Mouse (Mus musculus) erythroblast, embryonic 14.5 days (primary cell): ENCODE results near the gene Ostn. TPM values are rescaled to one million over a fixed set of nuclear protein-coding genes. Genes with fewer than 3 reads are reported as not detected.

Experiments
- H3K27me3 ChIP-seq: 2 replicates; pipeline ENCODE4 v1.6.1; 2012; ENCODE audit warnings: inconsistent platforms; ENCODE audit not compliant: control insufficient read depth
- H3K36me3 ChIP-seq: 2 replicates; pipeline ENCODE4 v1.6.1; 2012; ENCODE audit warnings: mild to moderate bottlenecking, inconsistent platforms; ENCODE audit not compliant: control insufficient read depth
- H3K4me1 ChIP-seq: 2 replicates; pipeline ENCODE4 v1.6.1; 2012; ENCODE audit warnings: inconsistent platforms; ENCODE audit not compliant: control insufficient read depth
- H3K4me3 ChIP-seq: replicated peaks from 2 replicates; pipeline ENCODE3; 2012; ENCODE audit warnings: moderate library complexity, mild to moderate bottlenecking, inconsistent platforms
- H3K9me3 ChIP-seq: 2 replicates; pipeline ENCODE4 v1.6.1; 2012; ENCODE audit warnings: low read length, inconsistent platforms, mixed read lengths; ENCODE audit not compliant: control insufficient read depth
- GATA1 ChIP-seq: IDR thresholded peaks from 2 replicates; pipeline ENCODE4 v1.6.1; 2012; ENCODE audit warnings: low read length, inconsistent platforms, mixed read lengths
- TAL1 ChIP-seq: IDR thresholded peaks from 3 replicates; pipeline ENCODE4 v1.6.1; 2012; ENCODE audit warnings: low read length, inconsistent platforms, mixed read lengths
- polyA plus RNA-seq: library from polyadenylated mRNA; stranded (reverse); fragments of >175 nt; gene quantifications from 2 replicates; pipeline ENCODE4 v1.2.3, GENCODE M21; 2012

Ostn gene
- polyA plus RNA-seq, 1 experiment, result not detected

DNA sequence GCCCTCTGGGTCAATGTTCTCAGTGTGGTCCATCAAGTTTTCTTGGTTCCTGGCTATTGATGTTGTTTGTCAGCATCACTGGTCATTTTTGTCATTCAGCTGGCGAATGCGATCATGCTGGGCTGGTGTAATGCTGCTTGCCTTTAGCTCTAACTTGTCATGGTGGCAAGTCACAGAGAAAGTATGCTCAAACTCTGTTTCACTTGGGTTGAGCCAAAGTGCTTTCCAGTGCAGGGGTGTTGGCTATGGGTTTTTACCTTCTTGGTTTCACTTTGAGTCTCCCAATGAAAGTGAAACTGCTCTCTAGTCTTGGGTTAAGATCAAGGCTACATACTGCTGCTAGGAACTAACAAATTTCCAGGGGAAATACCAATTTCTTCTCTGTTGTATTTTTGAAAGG, 41.9 kb downstream of the Ostn start:
- no peaks in the 10 kb centered on the region for H3K9me3 ChIP-seq
- H3K27me3 ChIP-seq, result no peaks in the 10 kb centered on the region
- H3K4me3 ChIP-seq, result no peak overlapping the region
- TF ChIP-seq GATA1, result no peak
- TF ChIP-seq TAL1, result no peak
- H3K4me1 ChIP-seq, result no peaks in the 10 kb centered on the region
- no peaks in the 10 kb centered on the region for H3K36me3 ChIP-seq

- H3K36me3 ChIP-seq, result no peaks in the 10 kb centered on the region
- no peak overlapping the region for H3K4me3 ChIP-seq
- no peak for TF ChIP-seq GATA1
- TF ChIP-seq TAL1, result no peak
- H3K4me1 ChIP-seq, result no peaks in the 10 kb centered on the region
- H3K9me3 ChIP-seq, result no peaks in the 10 kb centered on the region
- H3K27me3 ChIP-seq, result no peaks in the 10 kb centered on the region
Observed at GRCm38 (mm10) chr16:27349878-27350532, 42.7 kb downstream of the Ostn start.

GRCm38 (mm10) chr16:27354464-27354863, 47.2 kb downstream of the Ostn start:
- no peaks in the 10 kb centered on the region for H3K27me3 ChIP-seq
- no peak overlapping the region for H3K4me3 ChIP-seq
- no peaks in the 10 kb centered on the region for H3K4me1 ChIP-seq
- H3K36me3 ChIP-seq, result no peaks in the 10 kb centered on the region
- H3K9me3 ChIP-seq, result no peaks in the 10 kb centered on the region
- TF ChIP-seq TAL1 (no peak), GATA1 (no peak)

DNA sequence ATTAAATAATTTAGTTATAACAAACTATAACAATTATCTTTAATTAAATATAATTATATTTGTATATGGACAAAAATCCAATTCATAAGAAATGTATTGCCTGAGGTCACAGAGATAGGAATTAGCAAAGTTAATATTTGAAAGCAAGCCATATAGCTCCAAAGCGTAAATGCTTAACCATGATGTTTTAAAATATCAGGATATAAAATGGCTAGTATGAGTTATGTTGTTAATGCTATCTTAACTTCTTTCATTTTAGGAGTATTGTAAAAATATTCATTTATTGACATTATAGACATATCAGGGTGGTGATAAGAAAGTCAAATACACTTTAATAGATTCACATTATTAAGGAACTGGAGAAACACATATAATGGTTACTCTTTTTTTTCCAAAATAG, 52.8 kb downstream of the Ostn start:
- Histone ChIP-seq H3K36me3 (no peaks in the 10 kb centered on the region), H3K4me1 (no peaks in the 10 kb centered on the region), H3K4me3 (no peak overlapping the region), H3K9me3 (no peaks in the 10 kb centered on the region), H3K27me3 (no peaks in the 10 kb centered on the region)
- TF ChIP-seq TAL1 (no peak), GATA1 (no peak)

GRCm38 (mm10) chr16:27370191-27370590, 62.9 kb downstream of the Ostn start, which contains the start of gene Uts2b:
TSS of gene Uts2b (minus strand) at chr16:27370239.
- Histone ChIP-seq H3K4me1 (no peaks in the 10 kb centered on the region), H3K9me3 (no peaks in the 10 kb centered on the region), H3K36me3 (no peaks in the 10 kb centered on the region), H3K27me3 (no peaks in the 10 kb centered on the region), H3K4me3 (no peak within 1 kb of the TSS)
- TF ChIP-seq GATA1 (no peak), TAL1 (no peak)

- Histone ChIP-seq H3K4me1 (no peaks in the 10 kb centered on the region), H3K4me3 (no peak overlapping the region), H3K36me3 (no peaks in the 10 kb centered on the region), H3K27me3 (no peaks in the 10 kb centered on the region), H3K9me3 (no peaks in the 10 kb centered on the region)
- no peak for TF ChIP-seq TAL1
- TF ChIP-seq GATA1, result no peak
Observed at GRCm38 (mm10) chr16:27370700-27371099, 63.4 kb downstream of the Ostn start.

GRCm38 (mm10) chr16:27374139-27374538, 66.8 kb downstream of the Ostn start:
- H3K4me3 ChIP-seq, result no peak overlapping the region
- H3K4me1 ChIP-seq, result no peaks in the 10 kb centered on the region
- H3K27me3 ChIP-seq, result no peaks in the 10 kb centered on the region
- H3K36me3 ChIP-seq, result no peaks in the 10 kb centered on the region
- no peaks in the 10 kb centered on the region for H3K9me3 ChIP-seq
- TF ChIP-seq TAL1, result no peak
- no peak for TF ChIP-seq GATA1

GRCm38 (mm10) chr16:27375318-27375717, 68.0 kb downstream of the Ostn start:
- Histone ChIP-seq H3K36me3 (no peaks in the 10 kb centered on the region), H3K9me3 (no peaks in the 10 kb centered on the region), H3K4me1 (no peaks in the 10 kb centered on the region), H3K27me3 (no peaks in the 10 kb centered on the region), H3K4me3 (no peak overlapping the region)
- TF ChIP-seq GATA1, result no peak
- TF ChIP-seq TAL1, result no peak

GRCm38 (mm10) chr16:27376556-27376955, 69.3 kb downstream of the Ostn start:
- Histone ChIP-seq H3K4me3 (no peak overlapping the region), H3K27me3 (no peaks in the 10 kb centered on the region), H3K4me1 (no peaks in the 10 kb centered on the region), H3K36me3 (no peaks in the 10 kb centered on the region), H3K9me3 (no peaks in the 10 kb centered on the region)
- no peak for TF ChIP-seq TAL1
- no peak for TF ChIP-seq GATA1

DNA sequence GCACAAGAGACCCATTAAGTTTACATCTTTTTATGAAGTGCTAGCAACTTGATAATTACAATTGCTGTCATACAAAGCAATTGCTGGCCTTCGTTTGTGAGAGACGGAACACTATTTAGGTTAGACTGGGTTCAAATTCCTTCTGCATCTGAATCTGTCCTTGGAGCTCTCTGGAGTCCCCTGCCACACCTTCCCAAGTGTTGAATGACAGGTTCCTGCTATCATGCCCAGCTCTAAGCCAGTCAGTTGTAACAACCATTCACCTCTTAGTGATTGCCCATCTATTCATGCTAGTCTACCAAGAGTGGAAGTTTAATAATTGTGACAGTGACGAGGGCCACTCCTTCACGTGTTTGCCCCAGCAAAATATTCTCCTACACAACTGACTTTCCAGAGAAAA, 74.9 kb downstream of the Ostn start:
- Histone ChIP-seq H3K4me1 (no peaks in the 10 kb centered on the region), H3K4me3 (no peak overlapping the region), H3K9me3 (no peaks in the 10 kb centered on the region), H3K36me3 (no peaks in the 10 kb centered on the region), H3K27me3 (no peaks in the 10 kb centered on the region)
- TF ChIP-seq GATA1 (no peak), TAL1 (no peak)
